Mouse (Mus musculus) liver, embryonic 11.5 days (tissue): Measurements from ENCODE around the gene Adipoq. TPM values are rescaled to one million over a fixed set of nuclear protein-coding genes. Genes with fewer than 3 reads are reported as not detected.

Source experiments
- ATAC-seq: fragments of 200-750 bp; cut with Nextera tagmentation; replicated peaks from 2 replicates; pipeline ENCODE4 v1.8.0; 2017; ENCODE audit warnings: moderate number of reproducible peaks, mild to moderate bottlenecking, moderate TSS enrichment, moderate library complexity; ENCODE audit not compliant: low FRiP score
- DNase-seq: peaks from one replicate; pipeline ENCODE4 v3.0.0-alpha.2; 2017; ENCODE audit warnings: low spot score
- H3K27ac ChIP-seq: fragments of 300-500 bp; sonication (generic); 2 replicates; pipeline ENCODE4 v1.5.1; 2014; ENCODE audit warnings: mild to moderate bottlenecking, low read depth, low read length, control low read depth
- H3K27me3 ChIP-seq: fragments of 300-500 bp; sonication (generic); replicated peaks from 2 replicates; pipeline ENCODE4 v1.6.1; 2014; ENCODE audit warnings: low read length, mixed read lengths; ENCODE audit not compliant: control insufficient read depth, insufficient read depth
- H3K36me3 ChIP-seq: fragments of 300-500 bp; sonication (generic); 2 replicates; pipeline ENCODE4 v1.6.1; 2014; ENCODE audit warnings: mild to moderate bottlenecking, low read length, moderate library complexity, mixed read lengths; ENCODE audit not compliant: control insufficient read depth, insufficient read depth
- H3K4me1 ChIP-seq: fragments of 300-500 bp; sonication (generic); replicated peaks from 2 replicates; pipeline ENCODE4 v1.6.1; 2014; ENCODE audit warnings: low read length, mixed read lengths; ENCODE audit not compliant: control insufficient read depth, insufficient read depth
- H3K4me2 ChIP-seq: fragments of 300-500 bp; sonication (generic); 2 replicates; pipeline ENCODE4 v1.6.1; 2014; ENCODE audit warnings: mild to moderate bottlenecking, control low read depth, moderate library complexity
- H3K4me3 ChIP-seq: fragments of 300-500 bp; sonication (generic); 2 replicates; pipeline ENCODE4 v1.5.1; 2014; ENCODE audit warnings: low read depth, low read length, control low read depth
- H3K9ac ChIP-seq: fragments of 300-500 bp; sonication (generic); 2 replicates; pipeline ENCODE4 v1.6.1; 2014; ENCODE audit warnings: low read depth, low read length, control low read depth
- H3K9me3 ChIP-seq: fragments of 300-500 bp; sonication (generic); 2 replicates; pipeline ENCODE4 v1.6.1; 2016; ENCODE audit warnings: low read length, inconsistent platforms, mixed read lengths; ENCODE audit not compliant: control insufficient read depth
- WGBS: fragments of 180-500 bp; shearing (Covaris S2); extraction: QIAGEN DNeasy Blood & Tissue Kit; methylation state at CpG from one replicate; pipeline ENCODE4 v1.1.7; 2014; 5-methylcytosine and 5-hydroxymethylcytosine counted together
- polyA plus RNA-seq: library from polyadenylated mRNA; unstranded; fragments of >200 nt; fragmentation: Nextera tagmentation; extraction: Ambion mirVana; gene quantifications from 2 replicates; pipeline ENCODE4 v1.2.1, GENCODE M21; 2014

The Adipoq gene
- polyA plus RNA-seq, 1 experiment from 2014 or later: not detected

DNA sequence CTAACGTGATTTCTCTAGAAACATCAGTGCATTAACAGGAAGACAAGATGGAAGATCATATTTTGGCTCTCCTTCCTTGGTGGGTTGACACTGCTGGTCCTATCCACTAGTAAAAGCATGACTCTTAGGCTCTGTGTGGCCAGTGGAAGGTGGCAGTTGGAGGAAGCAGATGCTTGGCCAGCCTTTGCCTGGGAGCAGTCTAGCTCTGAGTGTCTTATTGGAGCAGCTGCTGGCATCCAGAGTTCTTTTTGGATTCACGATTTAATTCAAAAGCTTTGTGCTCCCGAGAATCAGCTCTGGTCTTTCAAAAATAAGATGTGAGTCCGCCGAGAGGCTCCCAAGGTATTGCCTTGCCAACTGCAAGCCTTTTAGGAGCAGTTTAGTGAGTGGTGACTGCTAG is 1.1 kb upstream of the Adipoq start:
- 76% methylated on average over 5 of the region's 5 CpGs for WGBS
- no peaks in the 10 kb centered on the region for H3K4me1 ChIP-seq
- no peak for DNase-seq
- no peaks in the 10 kb centered on the region for H3K27me3 ChIP-seq
- no peaks in the 10 kb centered on the region for H3K9me3 ChIP-seq
- no peaks in the 10 kb centered on the region for H3K36me3 ChIP-seq
- no peak overlapping the region for H3K9ac ChIP-seq
- H3K4me3 ChIP-seq: no peak overlapping the region
- no peak overlapping the region for H3K27ac ChIP-seq
- no peak overlapping the region for H3K4me2 ChIP-seq
- no peak for ATAC-seq

DNA sequence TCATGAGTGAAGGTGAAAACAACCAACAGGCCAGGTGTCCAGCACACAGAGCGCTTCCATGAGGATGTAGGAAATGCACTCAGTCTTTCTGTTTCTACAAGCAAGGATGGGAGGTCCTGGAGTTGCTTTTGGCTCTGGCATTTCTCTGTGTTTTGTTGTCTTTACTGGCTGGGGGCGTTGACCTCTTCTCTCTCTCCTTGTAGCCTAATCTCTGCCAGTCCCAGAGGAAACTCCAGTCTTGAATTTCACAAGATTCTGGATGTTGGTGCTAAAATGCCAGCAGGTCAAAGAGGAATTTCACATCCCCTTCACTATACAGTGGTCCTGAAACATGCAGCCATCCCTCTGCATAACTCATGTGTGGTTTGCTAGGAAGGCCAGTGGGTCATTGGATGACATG is 2.6 kb downstream of the Adipoq start:
- Histone ChIP-seq H3K27ac (no peak overlapping the region), H3K27me3 (no peaks in the 10 kb centered on the region), H3K9me3 (no peaks in the 10 kb centered on the region), H3K4me2 (no peak overlapping the region), H3K4me1 (no peaks in the 10 kb centered on the region), H3K4me3 (no peak overlapping the region), H3K36me3 (no peaks in the 10 kb centered on the region), H3K9ac (no peak overlapping the region)
- WGBS: 69% methylated on average over 2 of the region's 2 CpGs
- DNase-seq (no peak), ATAC-seq (no peak)

DNA sequence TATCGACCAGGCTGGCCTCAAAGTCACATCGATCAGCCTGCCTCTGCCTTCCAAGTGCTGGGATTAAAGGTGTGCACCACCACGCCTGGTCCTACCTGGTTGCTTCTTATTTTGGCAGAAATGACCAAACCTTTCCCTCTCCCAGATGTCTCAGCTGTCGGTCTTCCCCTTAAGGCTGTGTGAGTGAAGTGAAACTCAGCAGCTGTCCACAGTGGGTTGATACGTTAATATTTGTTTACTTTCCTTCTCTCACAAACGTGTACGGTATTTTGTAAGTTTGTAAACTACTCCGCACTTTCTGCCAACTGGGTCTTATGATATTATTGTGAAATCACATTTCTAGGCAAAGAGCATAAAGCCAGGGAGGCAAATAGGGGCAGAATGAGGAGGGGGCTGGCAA is 3.1 kb downstream of the Adipoq start:
- no peak overlapping the region for H3K4me3 ChIP-seq
- no peak for DNase-seq
- 77% methylated on average over 8 of the region's 8 CpGs for WGBS
- no peaks in the 10 kb centered on the region for H3K4me1 ChIP-seq
- H3K36me3 ChIP-seq: no peaks in the 10 kb centered on the region
- H3K9me3 ChIP-seq: no peaks in the 10 kb centered on the region
- no peak for ATAC-seq
- no peak overlapping the region for H3K4me2 ChIP-seq
- no peaks in the 10 kb centered on the region for H3K27me3 ChIP-seq
- H3K9ac ChIP-seq: no peak overlapping the region
- H3K27ac ChIP-seq: no peak overlapping the region

DNA sequence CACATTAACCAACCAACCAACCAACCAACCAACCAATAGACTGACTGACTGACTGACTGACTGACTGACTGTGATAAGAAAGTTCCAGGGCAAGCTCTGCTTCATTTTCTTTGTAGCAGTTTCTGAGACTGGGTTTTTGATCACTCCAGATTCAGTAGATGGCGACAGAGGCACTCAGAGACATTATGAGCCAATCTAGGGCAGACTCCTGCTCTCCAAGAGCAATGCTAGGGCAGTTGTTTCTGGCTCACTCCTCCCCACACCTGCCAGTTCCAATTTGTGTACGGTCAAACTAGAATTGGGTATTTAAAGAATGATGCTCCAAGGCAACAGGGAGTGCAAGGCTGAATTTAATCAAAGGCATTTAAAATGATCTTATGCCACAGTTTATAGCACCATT is 5.1 kb downstream of the Adipoq start:
- ATAC-seq (no peak), DNase-seq (no peak)
- no peak overlapping the region for H3K27ac ChIP-seq
- no peaks in the 10 kb centered on the region for H3K36me3 ChIP-seq
- no peaks in the 10 kb centered on the region for H3K9me3 ChIP-seq
- 26% methylated on average over 2 of the region's 2 CpGs for WGBS
- no peak overlapping the region for H3K4me2 ChIP-seq
- no peak overlapping the region for H3K9ac ChIP-seq
- no peaks in the 10 kb centered on the region for H3K4me1 ChIP-seq
- no peak overlapping the region for H3K4me3 ChIP-seq
- no peaks in the 10 kb centered on the region for H3K27me3 ChIP-seq

DNA sequence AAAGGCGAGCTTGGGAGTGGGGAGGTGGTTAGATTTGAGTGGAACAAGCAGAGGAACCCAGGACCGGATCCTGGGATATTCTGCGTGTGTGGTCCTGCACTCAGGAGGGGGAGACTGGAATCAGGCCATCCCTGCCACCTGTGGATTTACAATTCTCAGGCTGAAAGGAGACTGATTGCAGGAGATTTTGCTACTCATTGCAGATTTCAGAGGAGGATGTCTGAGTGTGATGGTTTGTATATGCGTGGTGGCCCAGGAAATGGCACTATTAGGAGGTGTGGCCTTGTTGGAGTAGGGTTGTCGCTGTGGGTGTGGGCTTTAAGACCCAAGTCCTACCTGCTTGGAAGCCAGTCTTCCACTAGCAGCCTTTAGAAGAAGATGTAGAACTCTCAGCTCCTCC is 7.9 kb downstream of the Adipoq start:
- Histone ChIP-seq H3K27ac (no peak overlapping the region), H3K4me2 (no peak overlapping the region), H3K4me3 (no peak overlapping the region), H3K9ac (no peak overlapping the region), H3K36me3 (no peaks in the 10 kb centered on the region), H3K4me1 (no peaks in the 10 kb centered on the region), H3K27me3 (no peaks in the 10 kb centered on the region), H3K9me3 (no peaks in the 10 kb centered on the region)
- DNase-seq (no peak), ATAC-seq (no peak)
- 75% methylated on average over 5 of the region's 5 CpGs for WGBS

DNA sequence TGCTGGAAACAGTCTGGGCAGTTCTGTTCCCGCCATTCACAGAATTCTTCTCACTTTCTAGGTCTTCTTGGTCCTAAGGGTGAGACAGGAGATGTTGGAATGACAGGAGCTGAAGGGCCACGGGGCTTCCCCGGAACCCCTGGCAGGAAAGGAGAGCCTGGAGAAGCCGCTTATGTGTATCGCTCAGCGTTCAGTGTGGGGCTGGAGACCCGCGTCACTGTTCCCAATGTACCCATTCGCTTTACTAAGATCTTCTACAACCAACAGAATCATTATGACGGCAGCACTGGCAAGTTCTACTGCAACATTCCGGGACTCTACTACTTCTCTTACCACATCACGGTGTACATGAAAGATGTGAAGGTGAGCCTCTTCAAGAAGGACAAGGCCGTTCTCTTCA is 10.7 kb downstream of the Adipoq start:
- Histone ChIP-seq H3K36me3 (no peaks in the 10 kb centered on the region), H3K4me1 (no peaks in the 10 kb centered on the region), H3K27ac (no peak overlapping the region), H3K4me3 (no peak overlapping the region), H3K9ac (no peak overlapping the region), H3K9me3 (no peaks in the 10 kb centered on the region), H3K4me2 (no peak overlapping the region), H3K27me3 (no peaks in the 10 kb centered on the region)
- no peak for DNase-seq
- no peak for ATAC-seq
- 90% methylated on average over 13 of the region's 13 CpGs for WGBS

DNA sequence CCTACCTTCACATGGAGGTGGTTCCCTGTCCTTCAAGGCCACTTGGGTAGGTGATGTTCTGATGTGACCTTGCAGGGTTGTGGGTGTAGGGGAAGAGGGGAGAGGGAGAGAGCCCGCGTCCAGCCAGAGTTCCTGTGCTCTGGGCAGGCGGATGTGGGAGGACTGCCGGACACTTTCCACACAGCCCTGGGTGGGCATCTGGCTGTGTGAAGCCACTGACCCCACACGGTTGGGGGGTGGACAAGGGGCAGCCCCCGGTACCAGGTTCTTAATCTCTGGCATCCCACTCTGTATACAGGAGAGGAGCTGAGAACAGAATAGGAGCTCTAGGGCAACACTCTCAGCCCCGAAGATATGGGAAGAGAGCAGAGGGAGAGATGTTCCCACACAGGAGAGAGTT is 12.0 kb downstream of the Adipoq start:
- DNase-seq (no peak), ATAC-seq (no peak)
- H3K36me3 ChIP-seq: no peaks in the 10 kb centered on the region
- H3K27ac ChIP-seq: no peak overlapping the region
- no peak overlapping the region for H3K4me2 ChIP-seq
- H3K4me1 ChIP-seq: no peaks in the 10 kb centered on the region
- no peak overlapping the region for H3K9ac ChIP-seq
- no peaks in the 10 kb centered on the region for H3K9me3 ChIP-seq
- 83% methylated on average over 7 of the region's 7 CpGs for WGBS
- no peaks in the 10 kb centered on the region for H3K27me3 ChIP-seq
- no peak overlapping the region for H3K4me3 ChIP-seq

DNA sequence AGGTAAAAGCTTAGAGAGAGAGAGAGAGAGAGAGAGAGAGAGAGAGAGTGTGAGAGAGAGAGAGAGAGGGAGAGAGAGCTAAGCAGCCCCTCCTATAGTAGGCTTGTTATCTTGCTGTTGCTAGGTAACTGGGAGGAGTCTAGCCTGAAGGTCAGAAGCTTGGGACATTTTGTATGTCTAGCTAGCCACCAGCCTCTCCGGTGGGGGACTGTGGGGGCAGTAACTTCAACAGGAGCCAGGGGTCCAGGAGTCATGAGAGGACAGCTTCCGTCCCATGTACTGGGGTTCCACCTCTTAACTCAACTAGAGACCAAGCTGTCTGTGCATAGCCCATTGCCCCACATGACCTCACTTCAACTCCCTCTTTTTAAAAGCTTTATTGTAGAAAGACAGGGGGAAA is 12.6 kb downstream of the Adipoq start:
- no peak overlapping the region for H3K27ac ChIP-seq
- H3K4me2 ChIP-seq: no peak overlapping the region
- no peaks in the 10 kb centered on the region for H3K4me1 ChIP-seq
- ATAC-seq (no peak), DNase-seq (no peak)
- 42% methylated on average over 2 of the region's 2 CpGs for WGBS
- no peaks in the 10 kb centered on the region for H3K9me3 ChIP-seq
- H3K27me3 ChIP-seq: no peaks in the 10 kb centered on the region
- no peaks in the 10 kb centered on the region for H3K36me3 ChIP-seq
- H3K4me3 ChIP-seq: no peak overlapping the region
- H3K9ac ChIP-seq: no peak overlapping the region

DNA sequence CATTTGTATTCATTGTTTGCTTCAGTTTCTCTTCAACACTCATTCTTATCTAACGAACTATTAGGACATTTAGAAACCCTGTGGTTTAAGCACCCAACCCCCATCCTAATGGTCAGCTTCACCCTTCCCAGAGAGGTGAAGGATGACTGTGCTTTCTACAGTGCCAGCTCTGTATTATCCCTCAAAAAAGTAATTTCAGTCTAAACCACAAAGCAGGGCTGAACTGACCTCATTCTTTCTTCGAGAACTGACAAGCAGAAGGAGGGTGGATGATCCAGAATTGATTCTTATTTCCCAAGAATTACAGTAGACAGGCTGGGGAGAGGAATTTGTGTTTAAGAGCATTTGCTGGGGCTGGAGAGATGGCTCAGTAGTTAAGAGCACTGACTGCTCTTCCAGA is 13.4 kb downstream of the Adipoq start:
- no peaks in the 10 kb centered on the region for H3K27me3 ChIP-seq
- no peak overlapping the region for H3K4me2 ChIP-seq
- H3K4me1 ChIP-seq: no peaks in the 10 kb centered on the region
- DNase-seq (no peak), ATAC-seq (no peak)
- WGBS: 28% methylated on average over 2 of the region's 2 CpGs
- no peaks in the 10 kb centered on the region for H3K36me3 ChIP-seq
- H3K27ac ChIP-seq: no peak overlapping the region
- H3K9me3 ChIP-seq: no peaks in the 10 kb centered on the region
- H3K4me3 ChIP-seq: no peak overlapping the region
- no peak overlapping the region for H3K9ac ChIP-seq
